Mouse (Mus musculus) bone marrow macrophage, adult 2 months (primary cell): Measurements from ENCODE around the gene Palb2.

Source experiments
- CTCF ChIP-seq: IDR thresholded peaks from 2 replicates; pipeline ENCODE4 v1.5.1; 2012; ENCODE audit warnings: low read depth, mild to moderate bottlenecking, low read length, moderate library complexity
- POLR2A ChIP-seq: IDR thresholded peaks from 2 replicates; pipeline ENCODE4 v1.6.1; 2012; ENCODE audit warnings: mild to moderate bottlenecking, low read depth, low read length, borderline replicate concordance

DNA sequence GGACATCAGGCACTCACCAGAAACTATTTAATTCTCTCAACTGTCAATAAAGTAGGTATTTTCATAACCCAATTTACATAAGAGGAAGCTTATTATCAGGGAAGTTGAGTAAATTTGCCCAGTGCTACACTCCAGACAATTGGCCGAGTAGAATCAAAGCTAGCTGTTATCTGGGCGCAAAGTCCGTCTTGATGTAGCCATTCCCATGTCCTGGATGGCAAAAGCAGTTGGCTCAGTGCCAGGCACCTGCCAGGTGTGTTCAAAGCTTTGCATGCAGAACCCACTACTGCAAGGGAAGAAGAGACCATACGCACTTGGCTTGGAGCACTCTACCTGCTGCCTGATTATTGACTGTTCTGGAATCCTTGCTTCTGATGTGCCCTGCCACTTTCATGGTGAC lies 19.7 kb upstream of the Palb2 start:
- TF ChIP-seq CTCF (no peak), POLR2A (no peak)
